Mouse (Mus musculus): ENCODE measurements at regions not wholly inside any gene's neighbourhood (a gene's known extent, or its start where the extent isn't known, plus 50 kb on each side); places are given as distances from the start of the nearest gene placed in this dataset.

- no peak for TF ChIP-seq CTCF (IDR thresholded peaks at IDR 0.05; ENCODE audit: extremely low read depth, insufficient read depth, insufficient read length, insufficient replicate concordance)
- TF ChIP-seq POLR2A (IDR thresholded peaks at IDR 0.05; ENCODE audit: low read depth, low read length), result no peak
Measured at GRCm38 (mm10) chr6:116786553-116787335, 70.0 kb upstream of the Tmem72 start.

Measured in spleen, adult 2 months (tissue).